Mouse (Mus musculus) MEL (cell line): ENCODE data around the gene Atg9b. TPM values are rescaled to one million over a fixed set of nuclear protein-coding genes. Genes with fewer than 3 reads are reported as not detected.

ENCODE experiments used
- DNase-seq: peaks from one replicate; pipeline ENCODE4 v3.0.0; 2011; ENCODE audit warnings: low read depth, low spot score
- H3K27ac ChIP-seq: 2 replicates; pipeline ENCODE4 v1.5.1; 2012; ENCODE audit warnings: low read depth, mild to moderate bottlenecking, control low read depth, low read length, moderate library complexity; ENCODE audit not compliant: control insufficient read depth
- H3K27me3 ChIP-seq, 2 experiments: fragments of 150-350 bp in 1 of 2; sonication (generic) in 1 of 2; 2 replicates each; pipeline ENCODE4 v1.6.1; 2012; ENCODE audit warnings: low read length in 2 of 2, mild to moderate bottlenecking in 2 of 2, improper control_type of control experiment in 1 of 2, moderate library complexity in 1 of 2; ENCODE audit not compliant: insufficient read depth in 2 of 2, control insufficient read depth in 1 of 2
- H3K36me3 ChIP-seq, 2 experiments: 2 replicates each; pipeline ENCODE4 v1.6.1; 2012 to 2014; ENCODE audit warnings: low read length in 2 of 2, improper control_type of control experiment in 1 of 2, inconsistent platforms in 1 of 2, mild to moderate bottlenecking in 1 of 2; ENCODE audit not compliant: insufficient read depth in 2 of 2, control insufficient read depth in 1 of 2
- H3K4me1 ChIP-seq, 2 experiments: fragments of 150-350 bp in 1 of 2; sonication (generic) in 1 of 2; 2 replicates each; pipeline ENCODE4 v1.6.1; 2012; ENCODE audit warnings: low read length in 2 of 2, improper control_type of control experiment in 1 of 2, mild to moderate bottlenecking in 1 of 2; ENCODE audit not compliant: insufficient read depth in 2 of 2, control insufficient read depth in 1 of 2
- H3K4me3 ChIP-seq, 2 experiments: fragments of 150-350 bp in 1 of 2; sonication (generic) in 1 of 2; 2 replicates each; pipeline ENCODE4 v1.5.1; 2012; ENCODE audit warnings: low read depth in 2 of 2, low read length in 2 of 2, mild to moderate bottlenecking in 2 of 2, moderate library complexity in 2 of 2, control low read depth in 1 of 2, improper control_type of control experiment in 1 of 2; ENCODE audit not compliant: control insufficient read depth in 1 of 2, insufficient read depth in 1 of 2
- H3K79me2 ChIP-seq: 2 replicates; pipeline ENCODE4 v1.6.1; 2012; ENCODE audit warnings: mild to moderate bottlenecking, low read length, moderate library complexity; ENCODE audit not compliant: control insufficient read depth, poor library complexity, insufficient read depth
- H3K9ac ChIP-seq: 2 replicates; pipeline ENCODE4 v1.6.1; 2012; ENCODE audit warnings: low read depth, mild to moderate bottlenecking, control low read depth, low read length, moderate library complexity; ENCODE audit not compliant: control insufficient read depth, poor library complexity, severe bottlenecking
- H3K9me3 ChIP-seq: fragments of 150-350 bp; sonication (generic); replicated peaks from 2 replicates; pipeline ENCODE4 v1.6.1; 2012; ENCODE audit warnings: mild to moderate bottlenecking, low read length, improper control_type of control experiment, moderate library complexity; ENCODE audit not compliant: insufficient read depth
- BHLHE40 ChIP-seq: IDR thresholded peaks from 2 replicates; pipeline ENCODE4 v1.6.1; 2012; ENCODE audit warnings: low read depth, mild to moderate bottlenecking, inconsistent platforms, low read length, improper control_type of control experiment, borderline replicate concordance
- CHD1 ChIP-seq: IDR thresholded peaks from 2 replicates; pipeline ENCODE4 v1.6.1; 2012; ENCODE audit warnings: low read depth, mild to moderate bottlenecking, inconsistent platforms, low read length, improper control_type of control experiment
- CTCF ChIP-seq, 3 experiments: IDR thresholded peaks in 2 of 3; conservative IDR thresholded peaks in 1 of 3; 2 replicates each; pipeline ENCODE4 v1.5.1; 2011 to 2012; ENCODE audit warnings: low read length in 3 of 3, low read depth in 2 of 3, mild to moderate bottlenecking in 2 of 3, improper control_type of control experiment in 1 of 3, inconsistent platforms in 1 of 3, mixed read lengths in 1 of 3, moderate library complexity in 1 of 3; ENCODE audit not compliant: control insufficient read depth in 1 of 3, insufficient read depth in 1 of 3, poor library complexity in 1 of 3, severe bottlenecking in 1 of 3
- GABPA ChIP-seq: IDR thresholded peaks from 2 replicates; pipeline ENCODE4 v1.6.1; 2012; ENCODE audit warnings: low read depth, mild to moderate bottlenecking, inconsistent platforms, low read length, improper control_type of control experiment, moderate library complexity
- HCFC1 ChIP-seq: IDR thresholded peaks from 2 replicates; pipeline ENCODE4 v1.6.1; 2012; ENCODE audit warnings: low read depth, mild to moderate bottlenecking, inconsistent platforms, low read length, improper control_type of control experiment, moderate library complexity
- KAT2A ChIP-seq: conservative IDR thresholded peaks from 2 replicates; pipeline ENCODE4 v1.6.1; 2012; ENCODE audit warnings: low read depth, low read length, improper control_type of control experiment, inconsistent platforms
- MAFK ChIP-seq: IDR thresholded peaks from 2 replicates; pipeline ENCODE4 v1.6.1; 2011; ENCODE audit warnings: low read depth, mild to moderate bottlenecking, low read length, improper control_type of control experiment, borderline replicate concordance
- MAZ ChIP-seq: IDR thresholded peaks from 2 replicates; pipeline ENCODE4 v1.6.1; 2012; ENCODE audit warnings: low read depth, mild to moderate bottlenecking, inconsistent platforms, low read length, improper control_type of control experiment
- NELFE ChIP-seq: IDR thresholded peaks from 2 replicates; pipeline ENCODE4 v1.6.1; 2011; ENCODE audit warnings: low read depth, low read length, improper control_type of control experiment
- POLR2AphosphoS5 ChIP-seq: IDR thresholded peaks from 2 replicates; pipeline ENCODE4 v1.6.1; 2012; ENCODE audit warnings: low read depth, borderline replicate concordance, mild to moderate bottlenecking, inconsistent platforms, low read length, moderate library complexity, mixed read lengths
- TBP ChIP-seq: IDR thresholded peaks from 2 replicates; pipeline ENCODE4 v1.8.0; 2011; ENCODE audit warnings: low read depth, low read length, improper control_type of control experiment
- TCF12 ChIP-seq: IDR thresholded peaks from 2 replicates; pipeline ENCODE4 v1.6.1; 2014; ENCODE audit warnings: low read depth, mild to moderate bottlenecking, inconsistent platforms, low read length, improper control_type of control experiment, moderate library complexity
- UBTF ChIP-seq: IDR thresholded peaks from 2 replicates; pipeline ENCODE4 v1.6.1; 2012; ENCODE audit warnings: low read depth, mild to moderate bottlenecking, inconsistent platforms, low read length, improper control_type of control experiment, moderate library complexity, borderline replicate concordance; ENCODE audit not compliant: insufficient read depth
- ZC3H11A ChIP-seq: IDR thresholded peaks from 2 replicates; pipeline ENCODE4 v1.6.1; 2012; ENCODE audit warnings: low read depth, mild to moderate bottlenecking, inconsistent platforms, low read length, improper control_type of control experiment
- ZKSCAN1 ChIP-seq: IDR thresholded peaks from 2 replicates; pipeline ENCODE4 v1.6.1; 2012; ENCODE audit warnings: low read depth, mild to moderate bottlenecking, inconsistent platforms, low read length, improper control_type of control experiment, moderate library complexity
- ZMIZ1 ChIP-seq: IDR thresholded peaks from 2 replicates; pipeline ENCODE4 v1.6.1; 2012; ENCODE audit warnings: low read depth, mild to moderate bottlenecking, inconsistent platforms, low read length, improper control_type of control experiment, moderate library complexity
- polyA plus RNA-seq, 2 experiments: library from polyadenylated mRNA; stranded (reverse) in 1 of 2; unstranded in 1 of 2; fragments of >175 nt in 1 of 2; fragments of >200 nt in 1 of 2; gene quantifications; 2 replicates each; pipeline versions ENCODE4 v1.2.1 to v1.2.4; 2012; ENCODE audit warnings: low replicate concordance in 2 of 2, low read depth in 1 of 2; ENCODE audit not compliant: insufficient read length in 2 of 2, insufficient read depth in 1 of 2, missing spikeins in 1 of 2
- total RNA-seq: library from RNA; depleted of rRNA; stranded (reverse); fragments of 300-350 nt; gene quantifications from 2 replicates; pipeline ENCODE4 v1.2.3, GENCODE M21; 2012

Atg9b gene
- total and polyA plus RNA-seq, 3 experiments: 41.2 to 41.5 TPM; not detected in 1

DNA sequence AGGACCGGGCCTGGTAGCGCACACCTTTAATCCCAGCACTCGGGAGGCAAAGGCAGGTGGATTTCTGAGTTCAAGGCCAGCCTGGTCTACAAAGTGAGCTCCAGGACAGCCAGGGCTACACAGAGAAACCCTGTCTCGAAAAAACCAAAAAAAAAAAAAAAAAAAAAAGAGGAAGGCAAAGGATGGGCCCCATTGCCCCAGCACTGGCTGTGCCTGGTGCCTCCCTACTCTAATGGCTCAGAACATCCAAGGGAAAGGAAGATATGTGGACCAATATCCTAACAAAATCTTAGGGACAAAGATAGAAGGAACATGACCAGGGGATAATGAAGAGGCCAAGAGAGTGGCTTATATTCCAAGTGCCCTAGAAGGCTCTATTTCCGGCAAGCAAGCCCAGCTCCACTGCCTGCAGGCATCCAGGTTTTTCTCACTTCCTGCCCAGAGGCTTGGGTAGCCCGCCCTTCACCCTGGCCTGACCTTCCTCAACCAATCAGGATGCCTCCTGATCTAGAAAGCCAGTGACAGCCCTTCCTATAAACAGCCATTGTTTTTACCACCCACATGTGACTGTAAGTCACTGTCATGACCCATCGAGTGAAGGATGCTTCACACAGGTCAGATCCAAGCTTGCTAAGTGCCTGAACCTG lies 2.8 kb downstream of the Atg9b start (continued):
- TF ChIP-seq NELFE: peak; percentile 88
- no peak for TF ChIP-seq ZC3H11A
- TF ChIP-seq TCF12: peak; percentile 83

DNA sequence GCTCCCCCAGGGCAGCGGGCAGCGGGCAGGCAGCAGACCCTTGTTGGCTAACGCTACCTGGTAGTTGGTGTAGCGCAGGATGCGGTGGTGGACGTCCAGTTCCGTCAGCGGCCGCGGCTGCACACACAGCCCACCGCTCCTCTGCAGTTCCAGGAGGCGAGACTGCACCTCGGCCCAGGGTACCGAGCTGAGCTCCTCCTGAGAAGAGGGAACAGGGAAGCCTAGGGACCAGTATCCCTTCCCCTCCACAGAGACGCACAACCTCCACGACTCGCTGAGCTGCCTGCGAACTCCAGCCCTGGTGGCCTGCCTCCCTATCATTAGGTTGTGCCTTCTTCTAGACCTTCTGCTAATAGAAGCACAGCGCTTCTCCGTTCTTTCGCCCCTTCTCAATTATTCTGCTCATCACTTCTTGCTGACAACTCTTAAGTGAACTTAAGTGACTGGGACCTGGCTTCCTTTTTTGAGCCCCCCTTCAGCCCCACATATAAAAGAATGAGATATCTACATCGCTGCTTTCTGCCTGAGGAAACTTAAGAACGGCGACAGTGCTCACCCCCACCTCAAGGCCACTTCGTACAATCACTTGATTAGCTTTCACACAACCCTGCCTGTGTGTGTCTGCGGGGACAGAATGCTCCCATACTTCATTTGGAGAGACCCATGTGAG lies 3.6 kb downstream of the Atg9b start:
- H3K27ac ChIP-seq: peak overlapping the region; percentile 89
- peak overlapping the region; percentile 77 for H3K9ac ChIP-seq
- peak overlapping the region; percentile 69 to 76 for H3K4me3 ChIP-seq
- H3K9me3 ChIP-seq: no peaks in the 10 kb centered on the region
- H3K4me1 ChIP-seq: peaks cover 5 to 45% of the 10 kb centered on the region in 2 experiments
- DNase-seq: peak; percentile 83
- peaks cover 29% of the 10 kb centered on the region for H3K79me2 ChIP-seq
- peaks cover 0 to 29% of the 10 kb centered on the region in 2 experiments; a peak in 2 of 4 replicates for H3K36me3 ChIP-seq
- no peaks in the 10 kb centered on the region for H3K27me3 ChIP-seq
- TF ChIP-seq MAZ (0 out of 2 replicates have a peak, but pooled peaks have one; percentile 18), UBTF (peak; percentile 6; the same call in 1 of the 2 replicates), HCFC1 (peak; percentile 26; the same call in 1 of the 2 replicates), POLR2AphosphoS5 (no peak), KAT2A (no peak), ZKSCAN1 (no peak), BHLHE40 (no peak), TCF12 (peak; percentile 49; the same call in 1 of the 2 replicates), TBP (peak; percentile 71; the same call in 1 of the 2 replicates), ZMIZ1 (peak; percentile 33; the same call in 1 of the 2 replicates), GABPA (no peak), CHD1 (peak; percentile 17; the same call in 1 of the 2 replicates), CTCF (IDR thresholded peaks at IDR 0.05 in 2 of 3, conservative IDR thresholded peaks at IDR 0.05 in 1 of 3; ENCODE audit: control insufficient read depth in 1 of 3, insufficient read depth in 1 of 3, low read depth in 2 of 3, low read length in 3 of 3, poor library complexity in 1 of 3, severe bottlenecking in 1 of 3) (no peak), MAFK (no peak)
